Mouse (Mus musculus) layer of hippocampus, postnatal 25 days (tissue): Measurements from ENCODE around the gene Tsen2. TPM values are rescaled to one million over a fixed set of nuclear protein-coding genes. Genes with fewer than 3 reads are reported as not detected.

Experiments
- DNase-seq, 2 experiments: peaks; one replicate each; pipeline ENCODE4 v3.0.0; 2022; ENCODE audit warnings: mixed read lengths in 2 of 2, low spot score in 1 of 2; ENCODE audit errors: extremely low spot score in 1 of 2
- total RNA-seq, 2 experiments: library from RNA; stranded (reverse); gene quantifications; 2 replicates each; pipeline ENCODE4 v1.2.3; 2021

Gene Tsen2
- total RNA-seq, 2 experiments from 2014 or later, result 24.8 to 25.5 TPM

GRCm38 (mm10) chr6:115538645-115539429 lies 5.6 kb upstream of the Tsen2 start:
- DNase-seq, result peak; percentile 71 to 84

GRCm38 (mm10) chr6:115541676-115542275 lies 2.7 kb upstream of the Tsen2 start:
- no peak for DNase-seq

GRCm38 (mm10) chr6:115542341-115542740 lies 2.1 kb upstream of the Tsen2 start:
- no peak for DNase-seq

GRCm38 (mm10) chr6:115546276-115546675 lies 1.8 kb downstream of the Tsen2 start:
- DNase-seq, result peak in 1 of 2 experiments; percentile 49

- DNase-seq, result no peak
Measured at GRCm38 (mm10) chr6:115555485-115555884, 11.0 kb downstream of the Tsen2 start.

- DNase-seq, result no peak
Measured at GRCm38 (mm10) chr6:115558176-115558575, 13.7 kb downstream of the Tsen2 start.

- DNase-seq, result no peak
Measured at GRCm38 (mm10) chr6:115559651-115560632, 15.5 kb downstream of the Tsen2 start.

- DNase-seq, result no peak
Measured at GRCm38 (mm10) chr6:115565479-115566045, 21.1 kb downstream of the Tsen2 start.

- DNase-seq, result no peak
Measured at GRCm38 (mm10) chr6:115574171-115574570, 29.7 kb downstream of the Tsen2 start.

GRCm38 (mm10) chr6:115577407-115577806 lies 32.9 kb downstream of the Tsen2 start:
- DNase-seq, result no peak

GRCm38 (mm10) chr6:115577941-115578340 lies 33.5 kb downstream of the Tsen2 start:
- DNase-seq, result no peak

- no peak for DNase-seq
Measured at GRCm38 (mm10) chr6:115580810-115581209, 36.3 kb downstream of the Tsen2 start.

GRCm38 (mm10) chr6:115582328-115583115 lies 38.1 kb downstream of the Tsen2 start:
- DNase-seq, result no peak

- no peak for DNase-seq
Measured at GRCm38 (mm10) chr6:115583430-115584125, 39.1 kb downstream of the Tsen2 start.

- no peak for DNase-seq
Measured at GRCm38 (mm10) chr6:115584176-115584575, 39.7 kb downstream of the Tsen2 start.

GRCm38 (mm10) chr6:115586321-115586720 lies 41.9 kb downstream of the Tsen2 start:
- no peak for DNase-seq

- no peak for DNase-seq
Measured at GRCm38 (mm10) chr6:115591692-115592359, 47.4 kb downstream of the Tsen2 start.

GRCm38 (mm10) chr6:115592458-115592857 lies 48.0 kb downstream of the Tsen2 start, which contains the start of gene Mkrn2os:
Mkrn2os (minus strand) TSS chr6:115592576.
- no peak for DNase-seq
